Mouse (Mus musculus) intestine, embryonic 14.5 days (tissue): ENCODE results near the gene Prom2. TPM values are rescaled to one million over a fixed set of nuclear protein-coding genes. Genes with fewer than 3 reads are reported as not detected.

ENCODE experiments used
- ATAC-seq: fragments of 200-750 bp; cut with Nextera tagmentation; replicated peaks from 2 replicates; pipeline ENCODE4 v1.8.0; 2017; ENCODE audit warnings: low read depth, moderate number of reproducible peaks, moderate TSS enrichment, moderate library complexity; ENCODE audit not compliant: low FRiP score, low TSS enrichment
- DNase-seq: peaks from one replicate; pipeline ENCODE4 v3.0.0-alpha.2; 2018; ENCODE audit warnings: low spot score
- H3K27ac ChIP-seq: fragments of 300-500 bp; sonication (generic); 2 replicates; pipeline ENCODE4 v1.5.1; 2014; ENCODE audit warnings: low read depth, mild to moderate bottlenecking, control low read depth
- H3K27me3 ChIP-seq: fragments of 300-500 bp; sonication (generic); replicated peaks from 2 replicates; pipeline ENCODE4 v1.6.1; 2014; ENCODE audit warnings: low read length, control low read depth; ENCODE audit not compliant: control insufficient read depth, insufficient read depth
- H3K36me3 ChIP-seq: fragments of 300-500 bp; sonication (generic); 2 replicates; pipeline ENCODE4 v1.6.1; 2014; ENCODE audit warnings: low read length, control low read depth; ENCODE audit not compliant: control insufficient read depth, insufficient read depth
- H3K4me1 ChIP-seq: fragments of 300-500 bp; sonication (generic); replicated peaks from 2 replicates; pipeline ENCODE4 v1.6.1; 2014; ENCODE audit warnings: low read length, control low read depth, mixed read lengths; ENCODE audit not compliant: control insufficient read depth, insufficient read depth
- H3K4me2 ChIP-seq: fragments of 300-500 bp; sonication (generic); 2 replicates; pipeline ENCODE4 v1.6.1; 2014; ENCODE audit warnings: low read length
- H3K4me3 ChIP-seq: fragments of 300-500 bp; sonication (generic); 2 replicates; pipeline ENCODE4 v1.5.1; 2014; ENCODE audit warnings: low read depth, low read length, control low read depth, mixed read lengths
- H3K9ac ChIP-seq: fragments of 300-500 bp; sonication (generic); 2 replicates; pipeline ENCODE4 v1.6.1; 2014; ENCODE audit warnings: mild to moderate bottlenecking, low read length
- H3K9me3 ChIP-seq: fragments of 300-500 bp; sonication (generic); 2 replicates; pipeline ENCODE4 v1.6.1; 2016; ENCODE audit warnings: low read length, control low read depth; ENCODE audit not compliant: control insufficient read depth
- WGBS: fragments of 180-500 bp; shearing (Covaris S2); extraction: QIAGEN DNeasy Blood & Tissue Kit; methylation state at CpG from one replicate; pipeline ENCODE4 v1.1.7; 2014; 5-methylcytosine and 5-hydroxymethylcytosine counted together
- polyA plus RNA-seq: library from polyadenylated mRNA; unstranded; fragments of >200 nt; fragmentation: Nextera tagmentation; extraction: Ambion mirVana; gene quantifications from 2 replicates; pipeline ENCODE4 v1.2.1, GENCODE M21; 2014

The Prom2 gene
- polyA plus RNA-seq, 1 experiment from 2014 or later = 1.1 TPM

GRCm38 (mm10) chr2:127507967-127508660 lies 33.2 kb downstream of the Prom2 start:
- no peak overlapping the region for H3K27ac ChIP-seq
- 62% methylated on average over 7 of the region's 7 CpGs for WGBS
- no peak for DNase-seq

GRCm38 (mm10) chr2:127507077-127507774 lies 34.0 kb downstream of the Prom2 start:
- 29% methylated on average over 7 of the region's 7 CpGs for WGBS
- H3K27ac ChIP-seq = no peak overlapping the region

More at GRCm38 (mm10) chr2:127507967-127508660, 33.2 kb downstream of the Prom2 start:
- Histone ChIP-seq H3K36me3 (no peaks in the 10 kb centered on the region), H3K9ac (no peak overlapping the region), H3K4me2 (no peak overlapping the region), H3K27me3 (no peaks in the 10 kb centered on the region), H3K4me1 (0 out of 2 replicates have a peak, but pooled peaks cover 2% of the 10 kb centered on the region), H3K9me3 (no peaks in the 10 kb centered on the region), H3K4me3 (no peak overlapping the region)
- no peak for ATAC-seq

GRCm38 (mm10) chr2:127506131-127506632 lies 35.1 kb downstream of the Prom2 start:
- 79% methylated on average over 6 of the region's 6 CpGs for WGBS
- H3K4me2 ChIP-seq = no peak overlapping the region
- no peak for DNase-seq
- H3K9ac ChIP-seq = no peak overlapping the region
- no peak for ATAC-seq
- H3K27me3 ChIP-seq = no peaks in the 10 kb centered on the region
- H3K27ac ChIP-seq = no peak overlapping the region
- H3K4me3 ChIP-seq = no peak overlapping the region
- H3K9me3 ChIP-seq = no peaks in the 10 kb centered on the region
- H3K4me1 ChIP-seq = 0 out of 2 replicates have a peak, but pooled peaks cover 2% of the 10 kb centered on the region
- H3K36me3 ChIP-seq = no peaks in the 10 kb centered on the region

More at GRCm38 (mm10) chr2:127507077-127507774, 34.0 kb downstream of the Prom2 start:
- Histone ChIP-seq H3K27me3 (no peaks in the 10 kb centered on the region), H3K9me3 (no peaks in the 10 kb centered on the region), H3K9ac (no peak overlapping the region), H3K36me3 (no peaks in the 10 kb centered on the region), H3K4me2 (no peak overlapping the region), H3K4me1 (0 out of 2 replicates have a peak, but pooled peaks cover 2% of the 10 kb centered on the region), H3K4me3 (no peak overlapping the region)
- ATAC-seq = peak; percentile 52
- DNase-seq = peak; percentile 95

GRCm38 (mm10) chr2:127505196-127505595 lies 36.1 kb downstream of the Prom2 start:
- Histone ChIP-seq H3K9ac (no peak overlapping the region), H3K9me3 (no peaks in the 10 kb centered on the region), H3K4me3 (no peak overlapping the region), H3K4me1 (0 out of 2 replicates have a peak, but pooled peaks cover 2% of the 10 kb centered on the region), H3K4me2 (no peak overlapping the region), H3K27me3 (no peaks in the 10 kb centered on the region), H3K27ac (no peak overlapping the region), H3K36me3 (no peaks in the 10 kb centered on the region)
- ATAC-seq (no peak), DNase-seq (no peak)
- 44% methylated on average over 4 of the region's 4 CpGs for WGBS

- 63% methylated on average over 8 of the region's 8 CpGs for WGBS
Observed at GRCm38 (mm10) chr2:127503751-127504549, 37.3 kb downstream of the Prom2 start.

GRCm38 (mm10) chr2:127501061-127501460 lies 40.2 kb downstream of the Prom2 start:
- H3K9ac ChIP-seq = no peak overlapping the region
- H3K27ac ChIP-seq = no peak overlapping the region
- ATAC-seq (no peak), DNase-seq (peak; percentile 63)
- H3K36me3 ChIP-seq = no peaks in the 10 kb centered on the region
- no peaks in the 10 kb centered on the region for H3K9me3 ChIP-seq
- H3K4me1 ChIP-seq = no peaks in the 10 kb centered on the region
- H3K4me2 ChIP-seq = no peak overlapping the region
- H3K27me3 ChIP-seq = no peaks in the 10 kb centered on the region
- WGBS = 54% methylated on average over 7 of the region's 7 CpGs
- H3K4me3 ChIP-seq = no peak overlapping the region

More at GRCm38 (mm10) chr2:127503751-127504549, 37.3 kb downstream of the Prom2 start:
- H3K4me1 ChIP-seq = 0 out of 2 replicates have a peak, but pooled peaks cover 2% of the 10 kb centered on the region
- H3K9me3 ChIP-seq = no peaks in the 10 kb centered on the region
- H3K27ac ChIP-seq = no peak overlapping the region
- no peak overlapping the region for H3K9ac ChIP-seq
- H3K27me3 ChIP-seq = no peaks in the 10 kb centered on the region
- ATAC-seq = no peak
- no peak overlapping the region for H3K4me2 ChIP-seq
- H3K4me3 ChIP-seq = no peak overlapping the region
- no peak for DNase-seq
- H3K36me3 ChIP-seq = no peaks in the 10 kb centered on the region

- Histone ChIP-seq H3K36me3 (no peaks in the 10 kb centered on the region), H3K4me3 (no peak overlapping the region), H3K27me3 (no peaks in the 10 kb centered on the region), H3K4me1 (no peaks in the 10 kb centered on the region), H3K4me2 (no peak overlapping the region), H3K9ac (no peak overlapping the region), H3K9me3 (no peaks in the 10 kb centered on the region), H3K27ac (no peak overlapping the region)
- ATAC-seq (no peak), DNase-seq (no peak)
- WGBS = 74% methylated on average over 8 of the region's 8 CpGs
Observed at GRCm38 (mm10) chr2:127498750-127499149, 42.5 kb downstream of the Prom2 start.

GRCm38 (mm10) chr2:127496321-127496720 lies 44.9 kb downstream of the Prom2 start:
- Histone ChIP-seq H3K36me3 (no peaks in the 10 kb centered on the region), H3K4me1 (no peaks in the 10 kb centered on the region), H3K4me2 (no peak overlapping the region), H3K27me3 (no peaks in the 10 kb centered on the region), H3K9me3 (no peaks in the 10 kb centered on the region), H3K4me3 (no peak overlapping the region), H3K27ac (no peak overlapping the region), H3K9ac (no peak overlapping the region)
- no peak for DNase-seq
- WGBS = 63% methylated on average over 1 of the region's 1 CpGs
- ATAC-seq = no peak
